In genomic region chr19:46055752-46056387, GRCm38 (mm10) we compare ENCODE assay signal across 7 mouse cellular contexts. TPM values are rescaled to one million over a fixed set of nuclear protein-coding genes. Genes with fewer than 3 reads are reported as not detected.
DNase-seq lines count a peak whose midpoint lies in the region; ATAC-seq and TF ChIP-seq lines count a peak whose summit lies in the region.

No protein-coding gene starts in this region.

- TF ChIP-seq CTCF in lung, embryonic 14.5 days (IDR thresholded peaks at IDR 0.05; ENCODE audit: low read depth): peak; percentile 59

- DNase-seq in lung, embryonic 14.5 days: no peak
- DNase-seq in lung, adult 18-20 months: no peak
- DNase-seq in right cerebral cortex, adult 18-20 months: no peak
- no peak for DNase-seq in ovary, postnatal 14 days (ENCODE audit: low spot score)

- H3K4me1 ChIP-seq in lung, embryonic 14.5 days (ENCODE audit: insufficient read depth): peaks cover 6% of the 10 kb centered on the region; the same call in 1 of the 2 replicates
- peaks cover 14% of the 10 kb centered on the region for H3K4me1 ChIP-seq in embryonic facial prominence, embryonic 13.5 days
- peaks cover 14% of the 10 kb centered on the region for H3K4me1 ChIP-seq in hindbrain, embryonic 16.5 days (ENCODE audit: control insufficient read depth, insufficient read depth, low read depth, low read length)
- H3K4me1 ChIP-seq in midbrain, embryonic 12.5 days: peaks cover 13% of the 10 kb centered on the region

- H3K4me3 ChIP-seq in lung, embryonic 14.5 days (ENCODE audit: low read depth, low read length): peak overlapping the region; percentile 88
- H3K4me3 ChIP-seq in embryonic facial prominence, embryonic 13.5 days: peak overlapping the region; percentile 92
- H3K4me3 ChIP-seq in hindbrain, embryonic 16.5 days (ENCODE audit: low read length): peak overlapping the region; percentile 82
- H3K4me3 ChIP-seq in midbrain, embryonic 12.5 days: peak overlapping the region; percentile 93

- WGBS in lung, embryonic 14.5 days: 1% methylated on average over 11 of the region's 11 CpGs
- WGBS in embryonic facial prominence, embryonic 13.5 days: 1% methylated on average over 11 of the region's 11 CpGs
- 2% methylated on average over 11 of the region's 11 CpGs for WGBS in hindbrain, embryonic 16.5 days
- WGBS in midbrain, embryonic 12.5 days: 2% methylated on average over 11 of the region's 11 CpGs

- ATAC-seq in lung, embryonic 14.5 days (ENCODE audit: insufficient read depth): peak; percentile 77
- ATAC-seq in embryonic facial prominence, embryonic 13.5 days (ENCODE audit: insufficient number of reproducible peaks, insufficient read depth, low FRiP score, low TSS enrichment, low read depth): peak; percentile 82
- ATAC-seq in hindbrain, embryonic 16.5 days: peak; percentile 86
- peak; percentile 67 for ATAC-seq in midbrain, embryonic 12.5 days (ENCODE audit: low FRiP score, low read depth)

- H3K9ac ChIP-seq in lung, embryonic 14.5 days: peak overlapping the region; percentile 85
- H3K9ac ChIP-seq in embryonic facial prominence, embryonic 13.5 days: peak overlapping the region; percentile 58; the same call in 1 of the 2 replicates
- peak overlapping the region; percentile 53 for H3K9ac ChIP-seq in hindbrain, embryonic 16.5 days (ENCODE audit: low read depth, low read length)
- H3K9ac ChIP-seq in midbrain, embryonic 12.5 days (replicated peaks): no peak overlapping the region; the same call in 1 of the 2 replicates

- H3K9me3 ChIP-seq in lung, embryonic 14.5 days (ENCODE audit: low read depth, low read length): no peaks in the 10 kb centered on the region
- no peaks in the 10 kb centered on the region for H3K9me3 ChIP-seq in embryonic facial prominence, embryonic 13.5 days
- no peaks in the 10 kb centered on the region for H3K9me3 ChIP-seq in hindbrain, embryonic 16.5 days (ENCODE audit: control insufficient read depth, low read length)
- no peaks in the 10 kb centered on the region for H3K9me3 ChIP-seq in midbrain, embryonic 12.5 days

- H3K27ac ChIP-seq in lung, embryonic 14.5 days (ENCODE audit: low read depth): no peak overlapping the region; the same call in 1 of the 2 replicates
- peak overlapping the region; percentile 69 for H3K27ac ChIP-seq in embryonic facial prominence, embryonic 13.5 days
- H3K27ac ChIP-seq in hindbrain, embryonic 16.5 days (ENCODE audit: low read depth, low read length): peak overlapping the region; percentile 70
- H3K27ac ChIP-seq in midbrain, embryonic 12.5 days (replicated peaks): peak overlapping the region; percentile 20; the same call in 1 of the 2 replicates

- peak overlapping the region; percentile 81 for H3K4me2 ChIP-seq in lung, embryonic 14.5 days
- H3K4me2 ChIP-seq in embryonic facial prominence, embryonic 13.5 days: peak overlapping the region; percentile 69
- H3K4me2 ChIP-seq in hindbrain, embryonic 16.5 days (ENCODE audit: low read length): peak overlapping the region; percentile 62
- peak overlapping the region; percentile 94 for H3K4me2 ChIP-seq in midbrain, embryonic 12.5 days (replicated peaks)

- no peaks in the 10 kb centered on the region for H3K27me3 ChIP-seq in lung, embryonic 14.5 days (ENCODE audit: insufficient read depth, low read length)
- no peaks in the 10 kb centered on the region for H3K27me3 ChIP-seq in embryonic facial prominence, embryonic 13.5 days
- H3K27me3 ChIP-seq in hindbrain, embryonic 16.5 days (replicated peaks; ENCODE audit: control insufficient read depth, insufficient read depth, low read length): no peaks in the 10 kb centered on the region
- no peaks in the 10 kb centered on the region for H3K27me3 ChIP-seq in midbrain, embryonic 12.5 days

- no peaks in the 10 kb centered on the region for H3K36me3 ChIP-seq in lung, embryonic 14.5 days (ENCODE audit: insufficient read depth)
- 0 out of 2 replicates have a peak, but pooled peaks cover 2% of the 10 kb centered on the region for H3K36me3 ChIP-seq in embryonic facial prominence, embryonic 13.5 days
- no peaks in the 10 kb centered on the region for H3K36me3 ChIP-seq in hindbrain, embryonic 16.5 days (ENCODE audit: control insufficient read depth, insufficient read depth, low read length)
- no peaks in the 10 kb centered on the region for H3K36me3 ChIP-seq in midbrain, embryonic 12.5 days

RNA-seq across cellular contexts. Expression of gene Ldb1, which starts 10.9 kb away (rescaled TPM):
- 86.7 and 87.7 TPM in 2 replicates for polyA plus RNA-seq in lung, embryonic 14.5 days (2014; fragmentation: Nextera tagmentation; extraction: Ambion mirVana)
- 121 and 124 TPM in 2 replicates for polyA plus RNA-seq in embryonic facial prominence, embryonic 13.5 days (2015; fragmentation: Nextera tagmentation; extraction: Ambion mirVana)
- polyA plus RNA-seq in hindbrain, embryonic 16.5 days (2015; fragmentation: Nextera tagmentation; extraction: Ambion mirVana): 50.6 and 88.5 TPM in 2 replicates
- polyA plus RNA-seq in midbrain, embryonic 12.5 days (2016; fragmentation: Nextera tagmentation; extraction: Ambion mirVana): 126 and 134 TPM in 2 replicates

RNA-seq across cellular contexts. Expression of gene Pprc1, which starts 11.2 kb away (rescaled TPM):
- polyA plus RNA-seq in lung, embryonic 14.5 days (2014; fragmentation: Nextera tagmentation; extraction: Ambion mirVana): 53.7 and 55.1 TPM in 2 replicates
- 33.2 and 38.8 TPM in 2 replicates for polyA plus RNA-seq in embryonic facial prominence, embryonic 13.5 days (2015; fragmentation: Nextera tagmentation; extraction: Ambion mirVana)
- polyA plus RNA-seq in hindbrain, embryonic 16.5 days (2015; fragmentation: Nextera tagmentation; extraction: Ambion mirVana): 15.4 and 22.5 TPM in 2 replicates
- polyA plus RNA-seq in midbrain, embryonic 12.5 days (2016; fragmentation: Nextera tagmentation; extraction: Ambion mirVana): 30.0 and 32.2 TPM in 2 replicates

RNA-seq across cellular contexts. Expression of gene Nolc1, which starts 19.8 kb away (rescaled TPM):
- polyA plus RNA-seq in lung, embryonic 14.5 days (2014; fragmentation: Nextera tagmentation; extraction: Ambion mirVana): 99.3 and 105 TPM in 2 replicates
- 89.6 and 96.1 TPM in 2 replicates for polyA plus RNA-seq in embryonic facial prominence, embryonic 13.5 days (2015; fragmentation: Nextera tagmentation; extraction: Ambion mirVana)
- 56.3 and 63.9 TPM in 2 replicates for polyA plus RNA-seq in hindbrain, embryonic 16.5 days (2015; fragmentation: Nextera tagmentation; extraction: Ambion mirVana)
- polyA plus RNA-seq in midbrain, embryonic 12.5 days (2016; fragmentation: Nextera tagmentation; extraction: Ambion mirVana): 103 and 109 TPM in 2 replicates

RNA-seq across cellular contexts. Expression of gene Hps6, which starts 52.6 kb away (rescaled TPM):
- polyA plus RNA-seq in lung, embryonic 14.5 days (2014; fragmentation: Nextera tagmentation; extraction: Ambion mirVana): 6.0 and 6.5 TPM in 2 replicates
- 7.3 and 7.4 TPM in 2 replicates for polyA plus RNA-seq in embryonic facial prominence, embryonic 13.5 days (2015; fragmentation: Nextera tagmentation; extraction: Ambion mirVana)
- polyA plus RNA-seq in hindbrain, embryonic 16.5 days (2015; fragmentation: Nextera tagmentation; extraction: Ambion mirVana): 6.1 and 7.2 TPM in 2 replicates
- 2.9 and 4.0 TPM in 2 replicates for polyA plus RNA-seq in midbrain, embryonic 12.5 days (2016; fragmentation: Nextera tagmentation; extraction: Ambion mirVana)

RNA-seq across cellular contexts. Expression of gene Armh3, which starts 57.6 kb away (rescaled TPM):
- 16.0 and 17.8 TPM in 2 replicates for polyA plus RNA-seq in lung, embryonic 14.5 days (2014; fragmentation: Nextera tagmentation; extraction: Ambion mirVana)
- 22.3 TPM in 2 replicates for polyA plus RNA-seq in embryonic facial prominence, embryonic 13.5 days (2015; fragmentation: Nextera tagmentation; extraction: Ambion mirVana)
- polyA plus RNA-seq in hindbrain, embryonic 16.5 days (2015; fragmentation: Nextera tagmentation; extraction: Ambion mirVana): 21.4 and 22.6 TPM in 2 replicates
- polyA plus RNA-seq in midbrain, embryonic 12.5 days (2016; fragmentation: Nextera tagmentation; extraction: Ambion mirVana): 20.9 and 22.6 TPM in 2 replicates
